Mouse (Mus musculus): ENCODE measurements around the gene Uqcrfs1. TPM values are rescaled to one million over a fixed set of nuclear protein-coding genes. Genes with fewer than 3 reads are reported as not detected.

Gene Uqcrfs1
- 254 and 256 TPM in 2 replicates for polyA plus RNA-seq (2015; fragmentation: Nextera tagmentation; extraction: Ambion mirVana)

DNA sequence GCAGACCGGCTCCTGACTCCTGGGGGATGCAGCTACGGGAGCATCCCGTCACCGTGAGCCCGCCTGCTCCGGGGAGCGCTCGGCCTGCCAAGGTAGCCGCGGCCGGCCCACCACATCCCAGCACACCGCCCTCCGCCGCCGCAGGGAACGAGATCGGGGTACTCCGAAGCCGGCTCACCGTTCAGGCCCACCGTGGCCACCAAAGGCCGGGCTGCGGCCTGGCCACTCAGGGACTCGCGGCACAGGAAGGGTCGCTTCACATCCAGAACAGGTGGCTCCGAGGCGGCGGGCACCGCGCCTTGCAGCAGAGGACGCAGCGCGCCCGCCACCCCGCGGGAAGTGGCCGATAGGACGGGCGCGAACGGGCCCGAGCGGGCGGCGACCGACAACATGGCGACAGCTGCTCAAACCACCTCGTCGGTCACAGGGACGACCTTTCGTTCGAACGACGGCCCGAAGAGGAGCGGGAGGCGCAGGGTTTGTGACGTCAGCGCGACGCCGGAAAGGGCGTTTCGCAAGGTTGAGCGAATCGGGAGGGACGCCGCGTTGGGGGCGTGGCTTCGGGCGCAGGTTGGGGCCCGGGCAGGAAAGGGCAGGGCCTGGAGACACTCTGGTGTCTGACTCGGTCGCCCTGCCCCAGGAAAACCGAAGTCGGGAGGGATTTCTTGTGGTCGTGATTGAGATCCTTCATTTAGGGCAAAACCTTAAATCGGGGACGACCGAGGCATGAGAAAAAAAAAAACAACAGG is at the start of gene Uqcrfs1:
TSS of gene Uqcrfs1 (minus strand) at position 507 of the 749 bp plus-strand sequence.
- H3K4me1 ChIP-seq = peaks cover 20% of the 10 kb centered on the region
- H3K27ac ChIP-seq = peak within 1 kb of the TSS; percentile 83
- peaks cover 7% of the 10 kb centered on the region for H3K36me3 ChIP-seq (replicated peaks)
- no peaks in the 10 kb centered on the region for H3K27me3 ChIP-seq (replicated peaks)
- ATAC-seq (replicated peaks) = peak; percentile 100
- peak within 1 kb of the TSS; percentile 94 for H3K4me3 ChIP-seq
- under 1% methylated on average over 82 of the region's 82 CpGs for WGBS
- H3K4me2 ChIP-seq = peak within 1 kb of the TSS; percentile 55
- peak within 1 kb of the TSS; percentile 95 for H3K9ac ChIP-seq
- H3K9me3 ChIP-seq = no peaks in the 10 kb centered on the region

DNA sequence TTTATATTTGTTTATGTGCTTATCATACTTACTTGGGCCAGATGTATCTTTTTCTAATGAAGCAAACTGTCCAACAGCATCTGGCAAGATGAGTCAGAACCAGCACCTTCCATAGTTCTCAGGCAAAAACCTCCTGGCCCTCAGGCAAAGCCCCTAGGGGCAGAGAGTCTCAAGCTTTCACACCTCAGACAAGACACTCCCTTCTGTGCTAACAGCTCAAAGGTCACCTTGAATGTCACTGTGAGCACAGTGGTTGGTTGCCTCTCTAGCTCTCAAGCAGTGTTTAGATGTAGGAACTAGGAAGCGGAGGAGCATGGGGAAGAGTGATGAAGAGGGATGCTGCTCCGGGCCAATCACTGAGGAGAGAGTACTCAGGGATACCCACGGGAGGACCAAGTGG is 40.6 kb upstream of the Uqcrfs1 start:
- WGBS = 93% methylated on average over 3 of the region's 3 CpGs
- no peaks in the 10 kb centered on the region for H3K4me1 ChIP-seq
- no peaks in the 10 kb centered on the region for H3K36me3 ChIP-seq (replicated peaks)
- no peaks in the 10 kb centered on the region for H3K9me3 ChIP-seq
- no peak for ATAC-seq (replicated peaks)
- H3K9ac ChIP-seq = no peak overlapping the region
- H3K4me3 ChIP-seq = no peak overlapping the region
- no peaks in the 10 kb centered on the region for H3K27me3 ChIP-seq (replicated peaks)
- H3K27ac ChIP-seq = no peak overlapping the region
- H3K4me2 ChIP-seq = no peak overlapping the region

DNA sequence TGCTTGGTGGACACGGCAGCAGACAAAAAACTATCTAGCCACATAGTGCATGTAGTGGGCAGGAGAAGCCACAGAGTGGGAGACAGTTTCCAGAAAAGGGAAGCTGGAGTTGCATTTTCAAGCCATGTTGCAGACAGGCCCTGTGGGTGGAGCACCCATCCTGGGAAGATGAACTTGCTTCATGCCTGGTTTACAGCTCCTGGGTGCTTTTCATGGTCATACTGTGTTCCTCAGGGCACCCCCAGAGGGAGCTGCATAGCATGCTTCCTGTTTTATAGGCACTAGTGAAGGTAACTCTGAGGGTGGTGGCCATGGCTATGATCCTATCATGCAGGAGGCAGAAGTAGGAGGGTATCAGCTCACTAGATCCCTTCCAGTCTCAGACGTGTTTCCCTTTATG is 37.4 kb upstream of the Uqcrfs1 start:
- Histone ChIP-seq H3K9me3 (no peaks in the 10 kb centered on the region), H3K4me2 (no peak overlapping the region), H3K4me3 (no peak overlapping the region), H3K27me3 (replicated peaks) (no peaks in the 10 kb centered on the region), H3K36me3 (replicated peaks) (no peaks in the 10 kb centered on the region), H3K4me1 (no peaks in the 10 kb centered on the region), H3K27ac (no peak overlapping the region), H3K9ac (no peak overlapping the region)
- ATAC-seq (replicated peaks) = no peak
- WGBS = 60% methylated on average over 2 of the region's 2 CpGs

DNA sequence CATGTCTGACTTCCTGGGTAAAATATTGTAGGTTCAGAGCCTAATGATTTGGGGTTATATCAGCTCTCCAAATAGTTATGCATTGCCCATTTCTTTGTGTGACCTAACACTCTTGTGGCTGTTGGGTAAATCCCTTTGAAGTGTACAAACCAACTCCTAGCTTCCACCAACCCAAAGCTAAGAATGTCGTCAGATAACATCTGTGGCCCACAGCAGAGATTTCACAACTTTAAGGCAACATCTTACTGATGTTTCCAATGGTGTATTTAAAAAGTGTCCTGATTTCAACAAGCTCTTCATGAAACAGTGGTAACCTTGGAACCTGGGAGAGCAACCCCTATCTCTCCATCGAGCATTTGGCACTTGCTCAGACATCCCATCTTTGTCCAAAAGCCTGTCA is 33.6 kb upstream of the Uqcrfs1 start:
- 87% methylated on average over 2 of the region's 2 CpGs for WGBS
- H3K9ac ChIP-seq = no peak overlapping the region

DNA sequence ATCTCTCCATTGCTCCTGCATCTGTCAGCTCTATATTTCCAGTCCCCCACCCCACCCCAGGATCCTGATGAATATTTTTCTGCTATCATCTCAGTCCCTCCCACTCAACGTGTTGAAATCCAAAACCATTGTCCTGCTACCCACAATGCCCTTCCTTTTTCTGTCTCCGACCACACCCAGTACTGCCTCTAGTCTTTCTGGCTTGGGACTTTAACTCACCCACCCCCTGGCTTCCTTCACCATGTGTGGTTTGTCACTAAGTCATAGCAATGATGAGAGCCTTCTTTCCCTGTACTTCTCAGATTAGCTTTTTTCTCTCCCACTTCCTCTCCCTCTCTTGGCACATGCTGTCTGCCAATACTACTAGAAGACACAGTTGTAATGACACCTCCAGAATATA is 31.7 kb upstream of the Uqcrfs1 start:
- no peak overlapping the region for H3K4me3 ChIP-seq
- 66% methylated on average over 2 of the region's 2 CpGs for WGBS
- H3K4me1 ChIP-seq = no peaks in the 10 kb centered on the region
- ATAC-seq (replicated peaks) = no peak
- H3K27ac ChIP-seq = no peak overlapping the region
- no peaks in the 10 kb centered on the region for H3K9me3 ChIP-seq
- H3K9ac ChIP-seq = no peak overlapping the region
- no peaks in the 10 kb centered on the region for H3K36me3 ChIP-seq (replicated peaks)
- H3K27me3 ChIP-seq (replicated peaks) = no peaks in the 10 kb centered on the region
- no peak overlapping the region for H3K4me2 ChIP-seq

More for the DNA sequence above, 33.6 kb upstream of the Uqcrfs1 start:
- Histone ChIP-seq H3K9me3 (no peaks in the 10 kb centered on the region), H3K4me2 (no peak overlapping the region), H3K4me1 (no peaks in the 10 kb centered on the region), H3K27me3 (replicated peaks) (no peaks in the 10 kb centered on the region), H3K27ac (no peak overlapping the region), H3K36me3 (replicated peaks) (no peaks in the 10 kb centered on the region), H3K4me3 (no peak overlapping the region)
- no peak for ATAC-seq (replicated peaks)

DNA sequence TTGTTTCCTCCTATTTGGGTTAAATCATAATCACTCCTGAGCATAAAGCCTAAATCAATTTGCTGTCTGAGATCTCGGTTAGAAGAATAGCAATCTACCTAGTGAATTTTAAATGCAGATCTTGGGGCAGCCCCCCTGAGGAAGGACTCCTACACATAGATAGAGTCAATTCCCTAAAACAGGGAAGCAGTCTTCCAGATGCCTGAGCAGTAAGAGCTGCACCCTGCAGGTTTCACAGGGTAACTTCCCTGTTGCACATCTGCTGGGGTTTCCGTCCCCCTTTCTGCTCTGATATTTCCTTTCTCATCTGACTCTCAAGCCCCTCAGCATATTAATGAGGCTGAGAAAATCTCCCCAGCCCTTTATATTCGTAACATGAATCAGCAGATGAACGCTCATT is 27.8 kb upstream of the Uqcrfs1 start:
- H3K36me3 ChIP-seq (replicated peaks) = no peaks in the 10 kb centered on the region
- ATAC-seq (replicated peaks) = no peak
- 62% methylated on average over 4 of the region's 4 CpGs for WGBS
- H3K9ac ChIP-seq = no peak overlapping the region
- H3K4me3 ChIP-seq = no peak overlapping the region
- no peaks in the 10 kb centered on the region for H3K4me1 ChIP-seq
- no peaks in the 10 kb centered on the region for H3K27me3 ChIP-seq (replicated peaks)
- H3K27ac ChIP-seq = no peak overlapping the region
- H3K4me2 ChIP-seq = no peak overlapping the region
- H3K9me3 ChIP-seq = no peaks in the 10 kb centered on the region

DNA sequence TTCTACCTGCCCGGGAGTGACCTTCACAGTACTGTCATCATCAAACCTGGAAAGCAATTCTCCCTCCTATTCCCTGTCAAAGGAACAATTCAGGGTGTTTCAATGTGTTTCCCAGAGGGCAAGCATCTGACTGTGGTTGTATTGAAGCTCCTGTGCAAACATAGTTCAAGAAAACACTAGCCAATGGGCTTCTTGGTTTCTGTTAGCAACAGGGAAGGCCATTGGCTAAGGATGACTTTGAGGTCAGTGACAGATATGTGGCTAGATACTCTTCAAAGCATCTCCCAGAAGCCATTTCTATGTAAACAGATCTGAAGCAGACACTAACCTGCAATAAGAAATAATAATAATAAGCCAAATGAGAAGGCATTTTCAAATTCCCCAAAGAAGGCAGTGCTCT is 25.0 kb upstream of the Uqcrfs1 start:
- no peak overlapping the region for H3K4me3 ChIP-seq
- no peak overlapping the region for H3K27ac ChIP-seq
- H3K4me1 ChIP-seq = no peaks in the 10 kb centered on the region
- 61% methylated on average over 1 of the region's 1 CpGs for WGBS
- H3K9me3 ChIP-seq = no peaks in the 10 kb centered on the region
- H3K36me3 ChIP-seq (replicated peaks) = no peaks in the 10 kb centered on the region
- no peak overlapping the region for H3K9ac ChIP-seq
- H3K4me2 ChIP-seq = no peak overlapping the region
- no peak for ATAC-seq (replicated peaks)
- H3K27me3 ChIP-seq (replicated peaks) = no peaks in the 10 kb centered on the region

DNA sequence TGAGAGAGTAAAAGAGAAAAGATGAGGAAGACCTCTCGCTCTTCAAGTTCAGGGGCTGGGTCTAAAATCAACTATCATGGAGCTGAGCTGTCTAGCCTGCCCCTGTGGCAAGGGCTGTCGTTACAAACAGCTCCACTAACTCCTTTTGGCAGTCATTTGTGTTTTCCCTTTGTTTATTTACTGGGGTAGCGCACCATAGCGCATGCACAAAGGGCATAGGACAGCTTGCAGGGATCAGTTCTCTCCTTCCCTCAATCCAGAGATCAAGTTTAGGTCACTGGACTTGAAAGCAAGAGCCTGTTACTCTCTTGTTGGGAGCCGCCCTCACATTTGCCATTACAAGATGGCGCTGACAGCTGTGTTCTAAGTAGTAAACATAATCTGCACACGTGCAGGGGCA is 22.4 kb upstream of the Uqcrfs1 start:
- Histone ChIP-seq H3K36me3 (replicated peaks) (no peaks in the 10 kb centered on the region), H3K4me3 (no peak overlapping the region), H3K9ac (no peak overlapping the region), H3K4me2 (no peak overlapping the region), H3K27me3 (replicated peaks) (no peaks in the 10 kb centered on the region), H3K9me3 (no peaks in the 10 kb centered on the region), H3K4me1 (no peaks in the 10 kb centered on the region), H3K27ac (no peak overlapping the region)
- 73% methylated on average over 7 of the region's 7 CpGs for WGBS
- ATAC-seq (replicated peaks) = no peak

DNA sequence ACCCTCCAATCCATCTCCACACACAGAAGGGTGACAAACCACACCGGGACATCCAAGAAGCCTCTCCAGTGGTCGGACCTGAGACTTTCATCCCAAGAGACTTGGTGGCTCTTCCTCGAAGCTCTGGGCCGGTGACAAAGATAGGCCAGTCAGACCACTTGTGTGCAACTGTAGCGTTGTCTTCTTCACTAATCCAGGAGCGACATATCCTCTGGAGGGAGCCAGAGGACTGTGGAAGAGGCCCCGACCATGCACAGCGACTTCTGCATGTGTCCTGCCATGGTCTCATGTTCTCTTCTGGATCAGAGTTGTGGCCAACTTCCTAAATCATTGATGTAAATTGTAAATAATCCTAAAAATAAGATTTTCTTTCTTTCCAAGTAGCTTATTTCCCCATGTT is 21.6 kb upstream of the Uqcrfs1 start:
- no peak overlapping the region for H3K4me2 ChIP-seq
- no peaks in the 10 kb centered on the region for H3K9me3 ChIP-seq
- ATAC-seq (replicated peaks) = no peak
- H3K27ac ChIP-seq = no peak overlapping the region
- H3K27me3 ChIP-seq (replicated peaks) = no peaks in the 10 kb centered on the region
- H3K4me1 ChIP-seq = no peaks in the 10 kb centered on the region
- H3K36me3 ChIP-seq (replicated peaks) = no peaks in the 10 kb centered on the region
- WGBS = 66% methylated on average over 8 of the region's 8 CpGs
- H3K4me3 ChIP-seq = no peak overlapping the region
- H3K9ac ChIP-seq = no peak overlapping the region

DNA sequence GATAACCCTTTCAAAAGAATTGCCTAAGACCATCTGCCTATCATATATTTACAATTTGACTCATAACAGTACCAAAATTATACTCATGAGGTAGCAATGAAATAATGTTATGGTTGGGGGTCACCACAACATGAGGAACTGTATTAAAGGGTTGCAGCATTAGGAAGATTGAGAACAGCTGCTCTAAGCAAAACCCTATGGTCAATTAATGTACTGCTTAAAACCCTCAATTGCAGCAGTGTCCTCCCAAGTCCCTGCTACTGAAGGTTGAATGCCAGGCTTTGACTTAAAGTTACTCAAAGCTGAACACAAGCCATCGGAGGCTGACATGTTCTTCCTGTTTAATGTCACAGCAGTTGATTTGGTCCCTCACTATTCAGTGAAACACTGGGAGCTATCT is 15.4 kb upstream of the Uqcrfs1 start:
- Histone ChIP-seq H3K9me3 (no peaks in the 10 kb centered on the region), H3K27me3 (replicated peaks) (no peaks in the 10 kb centered on the region), H3K4me1 (no peaks in the 10 kb centered on the region), H3K9ac (no peak overlapping the region), H3K27ac (no peak overlapping the region), H3K36me3 (replicated peaks) (no peaks in the 10 kb centered on the region), H3K4me3 (no peak overlapping the region), H3K4me2 (no peak overlapping the region)
- 94% methylated on average over 1 of the region's 1 CpGs for WGBS
- ATAC-seq (replicated peaks) = no peak

DNA sequence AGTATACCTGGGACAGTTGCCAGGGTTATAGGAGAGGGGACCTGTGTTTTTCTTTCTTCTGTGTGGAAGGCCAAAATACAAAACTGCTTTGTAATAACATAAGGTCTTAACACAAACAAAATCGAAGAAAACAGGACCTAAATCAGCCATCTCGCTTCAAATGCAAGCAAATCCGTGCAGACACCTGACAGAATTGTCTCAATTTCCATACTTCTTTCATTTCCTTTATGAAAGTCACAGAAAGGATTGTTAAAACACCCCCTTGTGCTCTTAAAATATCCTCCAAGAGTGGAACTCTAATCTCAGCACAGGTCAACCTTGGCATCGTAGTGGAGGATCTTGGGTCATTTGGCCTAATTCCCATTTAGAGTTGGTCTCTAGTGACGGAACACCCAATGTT is 14.9 kb upstream of the Uqcrfs1 start:
- 90% methylated on average over 5 of the region's 5 CpGs for WGBS
- Histone ChIP-seq H3K9ac (no peak overlapping the region), H3K36me3 (replicated peaks) (no peaks in the 10 kb centered on the region), H3K27me3 (replicated peaks) (no peaks in the 10 kb centered on the region), H3K4me1 (no peaks in the 10 kb centered on the region), H3K27ac (no peak overlapping the region), H3K4me2 (no peak overlapping the region), H3K9me3 (no peaks in the 10 kb centered on the region), H3K4me3 (no peak overlapping the region)
- no peak for ATAC-seq (replicated peaks)

DNA sequence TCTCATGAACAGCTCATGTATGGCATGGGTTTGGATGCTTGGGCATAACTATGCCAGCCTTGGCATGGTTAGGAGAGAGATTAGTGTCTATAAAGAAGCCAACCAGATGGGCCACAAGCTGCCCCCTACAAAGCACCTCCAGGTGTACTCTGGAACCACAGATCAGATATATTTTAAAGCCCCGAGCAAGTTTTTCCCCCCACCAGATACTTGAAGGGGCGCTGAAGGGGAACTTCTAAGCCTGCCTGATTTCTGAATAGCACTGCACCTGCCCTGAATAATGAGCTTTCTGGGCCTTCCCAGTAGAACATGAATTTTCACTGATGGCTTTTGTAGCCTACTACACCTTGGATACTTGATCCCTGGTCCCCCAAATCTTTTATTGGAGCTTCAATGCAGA is 12.6 kb upstream of the Uqcrfs1 start:
- H3K27me3 ChIP-seq (replicated peaks) = no peaks in the 10 kb centered on the region
- no peak overlapping the region for H3K9ac ChIP-seq
- H3K4me2 ChIP-seq = no peak overlapping the region
- no peak overlapping the region for H3K4me3 ChIP-seq
- no peak overlapping the region for H3K27ac ChIP-seq
- H3K4me1 ChIP-seq = no peaks in the 10 kb centered on the region
- no peaks in the 10 kb centered on the region for H3K36me3 ChIP-seq (replicated peaks)
- no peaks in the 10 kb centered on the region for H3K9me3 ChIP-seq
- WGBS = 73% methylated on average over 2 of the region's 2 CpGs
- no peak for ATAC-seq (replicated peaks)

DNA sequence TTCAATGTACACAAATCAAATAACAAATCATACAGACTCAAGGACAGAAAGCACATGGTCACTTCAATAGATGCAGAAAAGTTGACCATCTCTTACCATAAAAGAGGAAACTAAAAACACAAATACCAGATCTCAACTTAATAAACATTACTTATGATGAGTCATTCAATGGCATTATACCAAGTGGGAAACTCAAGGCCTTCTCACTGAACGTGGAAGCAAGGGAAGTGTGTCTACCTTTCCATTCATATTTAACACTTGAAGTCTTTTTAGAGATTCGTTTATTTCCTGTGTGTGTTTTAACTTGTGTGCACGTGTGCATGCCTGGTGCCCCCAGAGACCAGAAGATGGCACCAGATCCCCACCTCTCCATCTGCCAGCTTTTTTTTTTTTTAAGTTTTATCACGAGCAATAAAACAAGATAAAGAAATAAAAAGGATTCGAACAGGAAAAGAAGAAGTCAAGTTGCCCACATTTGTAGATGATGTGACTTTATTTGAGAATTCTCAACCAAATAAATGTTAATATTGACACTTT is 8.0 kb upstream of the Uqcrfs1 start:
- 41% methylated on average over 5 of the region's 5 CpGs for WGBS
- no peaks in the 10 kb centered on the region for H3K4me1 ChIP-seq

More for the DNA sequence above, 8.0 kb upstream of the Uqcrfs1 start:
- H3K4me3 ChIP-seq = no peak overlapping the region
- H3K36me3 ChIP-seq (replicated peaks) = no peaks in the 10 kb centered on the region
- H3K9ac ChIP-seq = no peak overlapping the region
- H3K27me3 ChIP-seq (replicated peaks) = no peaks in the 10 kb centered on the region
- ATAC-seq (replicated peaks) = no peak
- H3K9me3 ChIP-seq = no peaks in the 10 kb centered on the region
- no peak overlapping the region for H3K4me2 ChIP-seq
- no peak overlapping the region for H3K27ac ChIP-seq

All from midbrain, embryonic 15.5 days (tissue).